Mouse (Mus musculus) neutrophil, adult 5-6 weeks (primary cell): Measurements from ENCODE around the gene Gm12185. TPM values are rescaled to one million over a fixed set of nuclear protein-coding genes. Genes with fewer than 3 reads are reported as not detected.
A peak's percentile ranks its signal among the peaks of the same experiment; 100 is the strongest.
"Not testable (repeated sequence)": the region's sequence is repeated elsewhere in the genome, so short reads cannot be mapped to it uniquely, and the experiment has no call there.

Experiments
- ATAC-seq: fragments of 151-379, 151-347 bp; 2 replicates; pipeline ENCODE4 v1.8.0; 2017; ENCODE audit warnings: mild to moderate bottlenecking, moderate TSS enrichment; ENCODE audit not compliant: insufficient number of reproducible peaks, poor library complexity, low FRiP score, severe bottlenecking; ENCODE audit errors: extremely low read depth
- total RNA-seq: library from RNA; stranded (forward); fragments of 200-1000 nt; gene quantifications from 2 replicates; pipeline ENCODE4 v1.2.3, GENCODE M21; 2017

The Gm12185 gene
- total RNA-seq, 1 experiment from 2014 or later, result 2.3 TPM

DNA sequence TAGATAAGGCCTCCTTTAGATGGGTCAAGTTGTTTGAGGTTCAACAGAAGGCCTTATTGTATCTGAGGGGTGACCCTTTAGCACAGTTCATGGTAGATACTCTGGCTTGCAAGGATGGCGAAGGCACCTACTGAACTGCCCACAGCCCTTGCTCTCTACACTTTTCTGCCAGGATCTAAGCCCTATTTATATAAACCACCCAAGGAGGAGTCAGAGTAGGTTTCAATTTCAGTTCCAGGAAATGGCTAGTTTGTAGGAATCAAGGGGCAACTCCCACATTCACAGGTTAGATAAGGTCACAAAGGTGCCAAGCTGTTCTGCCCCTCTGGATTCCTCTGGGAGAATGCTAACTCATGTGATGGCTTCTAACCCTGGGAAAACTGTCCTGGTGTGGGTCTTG lies 64.0 kb downstream of the Gm12185 start:
- not testable (repeated sequence) for ATAC-seq

DNA sequence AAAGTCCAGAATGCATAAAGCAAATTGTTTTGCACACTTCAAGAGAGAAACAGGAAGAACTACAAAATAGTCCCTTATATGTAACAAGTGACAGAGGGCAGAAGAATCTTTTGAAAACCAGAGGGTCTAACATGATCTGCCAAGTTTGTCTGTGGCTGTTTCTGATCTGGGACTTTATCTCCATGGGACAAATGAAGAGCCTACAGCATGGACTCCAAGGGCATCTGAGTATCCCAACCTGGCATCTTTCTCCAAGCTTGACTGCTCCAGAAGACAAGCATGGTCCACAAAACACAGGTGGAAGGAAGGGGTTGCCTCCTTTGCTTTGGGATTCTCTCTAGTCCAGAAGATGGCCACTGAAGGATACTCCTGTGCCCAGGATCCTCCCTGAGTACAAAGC lies 65.6 kb downstream of the Gm12185 start:
- ATAC-seq, result not testable (repeated sequence)

GRCm38 (mm10) chr11:48923818-48924217 lies 68.2 kb downstream of the Gm12185 start:
- ATAC-seq, result peak; percentile 55

DNA sequence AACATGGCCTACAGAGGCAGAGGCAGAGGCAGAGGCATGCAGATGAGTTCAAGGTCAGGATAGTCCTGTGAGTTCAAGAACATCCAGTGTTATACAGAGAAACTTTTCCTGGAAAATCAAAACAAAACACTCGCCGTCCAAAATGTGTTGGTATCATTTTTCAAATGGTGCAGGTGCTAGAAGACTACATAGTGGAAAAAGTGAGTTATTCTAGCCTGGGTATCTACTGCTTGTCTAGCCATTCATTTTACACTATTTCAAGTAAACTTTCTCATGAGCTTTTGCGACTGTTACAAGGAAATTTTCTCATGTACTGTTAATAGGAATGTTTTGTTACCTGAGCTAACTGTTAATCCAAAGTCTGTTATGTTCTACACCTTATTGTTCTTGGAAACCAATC lies 73.6 kb downstream of the Gm12185 start:
- ATAC-seq, result no peak

DNA sequence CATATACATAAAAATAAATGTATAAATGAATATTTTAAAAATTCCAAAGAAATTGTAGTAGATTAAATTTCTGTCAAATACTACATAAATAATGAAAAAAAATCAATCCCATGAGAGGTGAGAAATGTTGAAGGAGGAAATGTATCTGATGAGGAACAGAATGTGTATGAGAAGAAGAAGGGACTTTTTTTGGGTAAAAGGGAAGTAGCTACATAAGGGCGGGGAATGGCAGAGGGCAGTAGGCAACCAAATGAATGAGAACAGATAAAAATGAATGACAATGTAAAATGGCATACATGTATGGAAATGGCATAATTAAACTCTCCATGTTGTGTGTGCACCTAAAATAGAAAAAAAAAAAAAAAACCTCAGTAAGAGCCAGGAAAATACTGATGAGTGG lies 78.4 kb downstream of the Gm12185 start:
- peak; percentile 58; the same call in 1 of the 2 replicates for ATAC-seq

DNA sequence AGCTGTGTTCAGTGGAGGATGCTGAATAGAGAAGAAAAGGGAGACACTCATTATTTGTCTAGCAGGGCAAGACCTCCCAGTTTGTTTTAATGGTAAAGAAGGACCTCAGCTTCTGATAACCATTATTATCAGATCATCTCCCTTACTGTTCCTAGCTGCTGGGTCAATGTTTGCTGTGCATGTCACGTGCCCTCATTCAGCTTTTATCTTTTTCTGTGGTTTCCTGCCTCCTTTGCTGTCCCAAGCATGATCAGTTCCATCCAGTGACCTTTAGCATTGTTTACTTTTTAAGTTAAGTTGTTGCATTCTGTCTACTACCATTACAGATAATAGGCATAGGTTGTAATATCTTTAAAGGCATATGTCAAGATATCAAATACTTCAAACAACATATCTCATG lies 83.6 kb downstream of the Gm12185 start:
- no peak for ATAC-seq

DNA sequence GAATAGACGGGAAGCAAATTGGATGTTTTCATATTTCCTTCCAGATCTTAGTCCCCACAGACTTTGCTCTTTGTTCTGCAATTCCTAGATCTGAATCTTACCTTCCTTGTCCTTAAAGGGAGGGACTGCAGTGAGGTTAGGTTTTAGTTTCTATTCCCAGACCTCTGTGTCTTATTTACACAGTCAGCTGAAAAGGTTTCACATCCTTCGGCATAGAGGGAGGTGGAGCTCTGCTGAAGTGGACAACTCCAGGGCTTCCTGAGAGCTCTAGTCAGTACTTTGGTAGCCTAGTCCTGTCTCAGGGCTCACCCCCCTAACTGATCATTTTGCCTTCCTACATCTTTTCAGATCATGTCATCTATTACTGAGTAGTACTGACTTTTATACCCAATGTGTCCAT lies 90.0 kb downstream of the Gm12185 start, which contains the start of gene Gm5431:
Gm5431 (minus strand) TSS at position 194 of the 400 bp plus-strand sequence.
- ATAC-seq, result peak; percentile 17; the same call in 1 of the 2 replicates

GRCm38 (mm10) chr11:48901567-48901930 lies 90.5 kb downstream of the Gm12185 start:
- ATAC-seq, result peak; percentile 43

GRCm38 (mm10) chr11:48900654-48901566 lies 91.1 kb downstream of the Gm12185 start:
- peak; percentile 87 for ATAC-seq

DNA sequence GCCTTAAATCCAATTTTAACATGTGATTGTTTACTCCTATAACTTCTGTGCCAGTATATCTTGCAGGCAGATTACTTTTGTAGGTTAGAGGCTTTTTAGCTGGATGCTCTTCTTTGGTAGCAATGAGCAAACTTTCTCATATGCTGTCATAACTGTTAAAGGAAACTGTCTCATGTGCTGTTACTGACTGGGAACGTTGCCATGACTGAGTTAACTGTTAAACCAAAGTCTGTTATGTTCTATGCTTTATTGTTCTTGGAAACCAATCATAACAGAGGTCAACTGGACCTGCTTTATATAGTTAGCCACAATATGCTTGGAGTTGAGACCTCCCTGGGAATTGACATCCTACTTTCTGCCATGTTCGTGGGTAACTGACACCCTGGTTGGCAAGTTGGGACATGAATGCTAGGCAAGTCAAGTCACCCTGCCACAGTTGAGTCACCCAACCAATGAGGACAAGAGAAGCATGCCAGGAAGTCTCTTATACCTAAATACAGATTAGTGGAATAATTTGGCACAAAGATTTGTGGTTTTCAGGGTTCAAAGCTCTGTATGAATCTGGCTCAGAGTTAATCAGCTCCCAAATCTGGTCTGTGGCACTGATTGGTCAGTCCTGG lies 93.1 kb downstream of the Gm12185 start:
- ATAC-seq, result no peak

DNA sequence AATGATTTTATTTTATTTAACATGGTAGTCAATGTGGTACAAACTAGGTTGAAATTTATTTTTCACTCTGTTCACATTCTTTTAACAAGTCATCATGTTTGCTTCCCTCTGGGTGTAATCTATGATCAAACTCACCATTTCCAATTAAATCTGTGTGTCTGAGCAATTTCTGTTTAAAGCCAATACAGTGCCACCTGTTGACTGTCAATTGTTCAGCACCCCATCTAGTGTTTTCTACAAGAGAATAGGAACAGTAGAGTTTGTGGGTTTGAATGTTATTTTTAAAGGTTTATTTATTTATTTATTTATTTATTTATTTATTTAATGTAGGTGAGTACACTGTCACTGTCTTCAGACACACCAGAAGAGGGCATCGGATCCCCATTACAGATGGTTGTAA lies 115.3 kb downstream of the Gm12185 start:
- ATAC-seq, result no peak

- ATAC-seq, result not testable (repeated sequence)
These were observed 116.6 kb downstream of the Gm12185 start for GRCm38 (mm10) chr11:48875343-48875837.

DNA sequence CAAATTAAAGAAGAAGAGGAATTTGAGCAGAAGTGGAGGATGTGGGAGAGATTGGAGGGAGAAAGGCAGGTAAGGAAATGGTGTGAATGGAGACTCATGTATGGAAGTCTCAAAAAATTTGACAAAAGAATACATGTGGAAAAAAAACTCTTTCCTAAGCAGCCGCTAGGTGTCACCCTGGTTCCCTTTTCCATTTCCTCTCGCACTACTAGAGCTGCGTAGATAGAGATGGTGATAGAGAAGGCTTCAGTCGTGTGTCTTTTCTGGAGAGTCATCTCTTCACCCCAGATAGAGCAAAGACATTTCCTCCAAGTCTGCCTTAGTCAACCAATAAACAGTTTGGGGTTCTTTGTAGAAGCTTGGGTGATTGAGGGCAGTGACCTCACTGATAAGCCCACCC lies 117.6 kb downstream of the Gm12185 start:
- ATAC-seq, result peak; percentile 71

- ATAC-seq, result no peak
These were observed 118.3 kb downstream of the Gm12185 start for GRCm38 (mm10) chr11:48873591-48874290.

DNA sequence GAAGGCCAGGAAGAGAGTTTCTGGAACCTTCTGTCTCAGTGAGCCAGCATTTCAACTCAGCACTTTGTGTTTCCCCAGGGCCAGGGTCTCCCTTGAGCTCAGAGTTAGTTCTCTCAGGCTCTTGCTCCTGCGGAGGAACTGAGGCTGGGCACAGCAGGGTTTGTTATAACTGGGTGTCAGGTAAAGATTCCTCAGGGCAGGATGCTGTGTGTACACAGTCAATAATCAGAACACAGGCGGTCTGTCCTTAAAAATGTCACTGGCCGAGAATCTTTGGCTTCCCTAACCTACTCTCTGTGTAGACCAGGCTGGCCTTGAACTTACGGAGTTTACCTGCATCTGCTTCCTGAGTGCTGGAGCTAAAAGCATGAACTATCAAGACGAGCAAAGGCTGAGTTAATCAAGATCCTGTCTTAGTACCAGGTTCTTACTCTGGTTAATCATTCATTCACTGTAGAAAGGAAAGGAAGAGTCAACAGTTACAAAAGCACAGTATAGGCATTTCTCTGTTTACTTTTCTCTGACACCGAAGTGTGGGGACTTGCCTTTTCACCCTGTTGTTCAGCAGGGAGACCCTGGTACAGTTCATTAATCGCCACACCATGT lies 119.2 kb downstream of the Gm12185 start:
- no peak for ATAC-seq

DNA sequence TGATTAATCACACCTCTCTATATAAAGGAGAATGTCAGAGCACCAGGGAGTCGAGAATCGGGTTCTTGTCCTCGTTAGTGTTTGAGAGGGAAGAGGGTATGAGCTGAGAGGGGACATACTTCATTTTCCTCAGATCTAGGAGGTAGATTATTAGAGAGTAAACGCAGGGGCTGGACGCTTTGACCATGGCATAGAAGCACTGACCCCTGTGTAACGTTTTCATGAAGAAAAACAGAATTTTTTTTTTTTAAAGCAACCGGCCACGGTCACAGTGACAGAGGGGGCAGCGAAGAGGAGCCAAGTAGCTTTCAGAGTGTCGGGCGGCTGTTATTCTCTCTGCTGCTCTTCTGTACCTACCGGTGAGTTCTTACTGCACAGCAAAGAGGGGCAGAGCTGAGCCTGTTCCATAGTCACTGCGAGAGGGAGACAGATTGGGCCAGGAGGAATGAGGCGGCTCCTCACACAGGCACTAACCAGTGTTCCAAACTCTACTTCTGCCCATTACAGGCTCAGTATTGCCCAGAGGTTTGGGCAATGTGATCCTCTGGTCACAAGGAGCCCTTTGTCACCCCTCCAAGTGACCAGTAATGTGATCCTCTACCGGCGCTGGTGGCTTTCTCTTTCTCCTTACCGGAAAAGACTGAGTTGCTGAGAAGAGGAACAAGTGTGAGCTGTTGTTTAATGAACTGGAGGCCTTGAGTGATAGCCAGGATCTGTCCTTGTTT lies 120.0 kb downstream of the Gm12185 start:
- peak; percentile 17; the same call in 1 of the 2 replicates for ATAC-seq

- ATAC-seq, result peak; percentile 61
These were observed 120.7 kb downstream of the Gm12185 start, which contains the start of gene Irgm1 for GRCm38 (mm10) chr11:48871201-48871772. Irgm1 (minus strand) TSS chr11:48871683.

- ATAC-seq, result no peak
These were observed 121.2 kb downstream of the Gm12185 start for GRCm38 (mm10) chr11:48870781-48871180.
